Mouse (Mus musculus) adrenal gland, adult (tissue): Measurements from ENCODE around the gene Rin2.
A peak's percentile ranks its signal among the peaks of the same experiment; 100 is the strongest.
"Not testable (repeated sequence)": the region's sequence is repeated elsewhere in the genome, so short reads cannot be mapped to it uniquely, and the experiment has no call there.

Source experiments
- DNase-seq, 2 experiments: peaks; one replicate each; pipeline ENCODE4 v3.0.0; 2022 to 2023; ENCODE audit warnings: low spot score in 1 of 2; ENCODE audit not compliant: inconsistent age in 2 of 2

Rin2 gene

GRCm38 (mm10) chr2:145683536-145683935 is 8.5 kb downstream of the Rin2 start:
- peak; percentile 20 to 69 for DNase-seq

DNA sequence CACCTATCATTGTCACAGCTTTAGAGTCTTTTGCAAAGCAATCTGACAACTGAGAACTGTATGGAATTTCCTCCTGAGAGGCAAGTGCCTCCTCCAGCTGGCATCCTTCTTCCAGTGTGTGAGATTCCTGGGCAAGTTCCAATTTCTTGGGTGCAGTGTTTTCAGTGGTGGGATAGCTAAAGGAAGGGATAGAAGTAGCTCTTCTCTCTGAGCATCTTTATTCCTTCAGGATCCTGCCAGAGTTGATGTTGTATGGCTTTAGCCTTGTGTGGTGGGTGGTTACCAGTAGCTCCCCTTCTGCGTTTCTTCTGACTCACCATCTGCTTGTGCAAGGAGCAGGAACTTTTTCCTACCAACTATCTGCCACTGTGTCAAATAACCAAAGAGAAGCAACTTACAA is 9.1 kb downstream of the Rin2 start:
- no peak for DNase-seq

DNA sequence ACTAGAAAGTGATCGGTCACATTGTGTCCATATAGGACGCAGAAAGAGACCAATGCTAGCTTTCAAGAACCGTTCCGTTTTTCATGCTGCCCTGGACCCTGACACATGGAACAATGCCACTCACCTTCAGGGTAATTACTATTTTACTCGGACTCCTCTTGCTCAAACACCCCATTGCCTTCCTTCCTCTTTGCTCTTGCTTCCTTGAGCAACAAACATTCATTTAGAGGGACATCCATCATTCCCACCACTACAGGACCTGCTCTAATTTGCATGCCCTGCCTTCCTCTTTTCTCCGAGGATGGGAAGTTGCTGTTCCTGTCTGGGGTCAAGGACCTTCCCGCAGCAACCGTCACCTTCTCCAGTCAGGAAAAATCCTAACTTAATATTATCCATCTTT is 9.9 kb downstream of the Rin2 start:
- no peak for DNase-seq

- no peak for DNase-seq
Observed at GRCm38 (mm10) chr2:145686017-145686416, 11.0 kb downstream of the Rin2 start.

GRCm38 (mm10) chr2:145691367-145692009 is 16.5 kb downstream of the Rin2 start:
- no peak for DNase-seq

- DNase-seq: no peak
Observed at GRCm38 (mm10) chr2:145697160-145697559, 22.1 kb downstream of the Rin2 start.

DNA sequence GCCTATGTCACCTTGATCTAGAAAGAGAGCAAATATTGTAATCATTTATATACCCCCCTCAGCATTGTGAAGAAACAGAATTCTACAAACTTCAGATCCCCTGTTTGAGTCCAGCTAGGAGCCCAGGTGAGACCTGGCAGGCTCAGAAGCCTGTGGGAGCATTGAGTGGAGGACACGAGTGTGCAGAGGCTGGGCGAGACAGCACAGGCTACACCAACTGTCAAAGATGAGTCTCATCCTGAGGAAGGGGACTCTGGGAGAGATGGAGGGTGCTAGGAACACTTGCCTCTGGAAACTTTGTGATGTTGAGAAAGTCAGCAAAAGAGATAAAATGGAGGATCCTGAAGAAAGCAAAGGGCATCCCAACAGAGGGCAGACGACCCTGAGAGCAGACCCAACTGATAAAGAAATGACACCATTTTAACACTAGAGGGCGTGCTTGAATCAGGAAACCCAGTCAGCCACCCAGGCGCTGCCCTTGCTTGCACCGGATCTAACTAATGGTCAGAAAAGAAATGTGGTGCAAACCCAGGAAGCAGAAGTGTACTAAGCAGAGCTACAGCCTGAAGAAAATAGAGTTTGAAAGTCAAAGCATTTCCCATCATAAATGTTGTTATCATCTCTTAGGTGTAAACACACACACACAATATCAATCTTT is 24.5 kb downstream of the Rin2 start:
- peak; percentile 48 to 89 for DNase-seq

GRCm38 (mm10) chr2:145700237-145700985 is 25.4 kb downstream of the Rin2 start:
- no peak for DNase-seq

GRCm38 (mm10) chr2:145701605-145702335 is 26.8 kb downstream of the Rin2 start:
- no peak for DNase-seq

GRCm38 (mm10) chr2:145704738-145705137 is 29.7 kb downstream of the Rin2 start:
- no peak for DNase-seq

DNA sequence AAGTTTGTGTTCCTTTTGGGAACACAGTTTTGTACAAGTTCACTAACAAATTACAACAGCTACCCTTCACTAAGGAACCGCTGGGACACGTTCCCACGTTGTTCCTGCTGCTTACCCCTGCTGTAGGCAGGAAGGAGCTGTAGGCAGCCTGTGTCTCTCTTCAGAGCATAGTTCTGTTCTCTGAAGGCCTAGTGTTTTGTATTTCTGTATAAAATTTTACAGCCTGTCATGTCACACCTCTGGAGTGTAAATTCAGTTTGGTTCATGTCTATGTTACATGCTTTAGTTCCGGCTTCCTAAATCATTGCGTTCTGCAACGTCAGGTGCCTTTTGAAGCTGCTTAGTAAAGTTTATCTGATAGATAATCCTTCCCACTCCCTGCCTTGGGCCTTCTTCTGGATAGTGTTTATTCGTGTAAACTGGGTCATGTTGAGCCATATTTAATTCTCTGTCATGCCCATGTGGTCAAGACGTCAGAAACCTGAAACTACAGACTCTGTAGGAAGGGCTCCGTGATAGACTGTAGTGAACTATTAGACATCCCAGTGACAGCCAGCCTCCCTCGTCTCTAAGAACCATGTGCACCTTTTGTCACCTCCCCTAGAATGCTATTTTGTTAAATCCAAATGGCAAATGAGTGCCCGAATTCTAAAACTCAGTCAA is 34.8 kb downstream of the Rin2 start:
- DNase-seq: no peak

DNA sequence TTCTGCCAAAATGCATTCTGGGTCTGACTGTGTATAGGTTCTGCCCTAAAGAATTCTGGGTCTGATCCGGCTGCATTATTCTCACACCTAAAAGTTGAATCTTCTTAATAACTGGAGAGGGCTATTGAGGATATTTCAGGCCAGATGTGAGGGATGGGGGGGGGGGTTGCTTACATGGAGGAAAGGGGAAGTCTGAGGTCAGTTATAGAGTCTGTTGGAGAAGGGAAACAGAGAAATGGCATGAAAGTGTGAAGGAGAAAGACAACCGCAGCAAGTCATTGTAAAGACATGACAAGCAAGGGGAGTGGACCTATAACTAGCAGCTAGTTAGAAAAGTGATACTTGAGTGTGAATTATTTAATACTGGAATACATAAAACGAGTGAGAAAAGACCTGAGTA is 36.5 kb downstream of the Rin2 start:
- no peak for DNase-seq

DNA sequence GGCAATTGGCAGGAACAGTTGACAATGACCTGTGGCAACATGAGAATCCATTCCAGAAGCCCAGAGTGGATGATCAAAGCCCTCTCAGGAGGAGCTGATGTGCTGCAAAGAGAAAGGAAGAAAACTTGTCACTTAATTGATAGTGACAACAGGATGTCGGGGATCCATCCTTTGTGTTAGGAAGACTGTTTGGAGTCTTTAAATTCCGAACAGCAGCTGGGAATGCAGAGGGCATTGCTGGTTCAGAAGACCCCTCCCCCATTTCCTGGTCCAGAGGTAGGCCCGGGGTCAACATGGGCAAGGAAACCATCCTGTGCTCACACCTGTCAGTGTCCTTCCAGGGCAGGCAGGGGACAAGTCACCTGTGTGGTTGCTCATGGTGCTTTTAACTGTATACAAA is 37.0 kb downstream of the Rin2 start:
- no peak for DNase-seq

GRCm38 (mm10) chr2:145717539-145717938 is 42.5 kb downstream of the Rin2 start:
- DNase-seq: no peak

- no peak for DNase-seq
Observed at GRCm38 (mm10) chr2:145718624-145719183, 43.7 kb downstream of the Rin2 start.

DNA sequence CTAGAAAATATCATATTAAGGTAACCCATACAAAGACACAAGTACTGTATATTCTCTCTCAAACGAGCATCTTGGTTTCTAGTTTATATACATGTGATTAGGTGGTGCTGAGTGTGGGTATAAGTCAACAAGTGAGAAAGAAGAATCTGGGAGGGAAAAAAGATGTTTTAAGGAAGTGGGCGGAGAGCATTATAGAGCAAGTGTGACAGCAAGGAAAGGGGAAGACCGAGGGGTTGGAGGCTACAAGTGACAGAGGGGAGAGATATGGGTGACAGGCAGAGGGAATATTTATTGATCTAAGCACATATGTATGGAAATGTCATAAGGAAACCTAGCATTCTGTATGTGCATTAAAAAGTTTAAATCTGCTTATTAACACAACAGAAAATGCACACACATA is 45.1 kb downstream of the Rin2 start:
- DNase-seq: no peak

DNA sequence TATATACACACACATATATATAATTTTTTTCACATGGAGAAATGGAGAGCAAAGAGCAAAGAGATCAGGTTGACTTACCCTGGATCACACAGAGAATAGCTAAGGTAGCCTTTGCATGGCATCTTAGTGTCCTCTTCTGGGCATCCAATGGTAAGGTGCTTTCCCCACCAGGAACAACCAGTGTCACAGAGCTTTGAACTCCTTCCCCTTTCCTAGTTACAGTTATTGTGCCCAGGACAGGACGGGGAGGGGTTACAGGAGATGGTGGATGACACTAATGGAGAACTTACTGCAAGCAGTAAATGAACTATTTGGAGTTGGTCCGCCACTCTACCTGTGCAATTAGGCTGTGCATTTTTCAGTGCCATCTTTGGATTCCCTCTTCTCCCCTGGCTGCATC is 45.7 kb downstream of the Rin2 start:
- DNase-seq: no peak

DNA sequence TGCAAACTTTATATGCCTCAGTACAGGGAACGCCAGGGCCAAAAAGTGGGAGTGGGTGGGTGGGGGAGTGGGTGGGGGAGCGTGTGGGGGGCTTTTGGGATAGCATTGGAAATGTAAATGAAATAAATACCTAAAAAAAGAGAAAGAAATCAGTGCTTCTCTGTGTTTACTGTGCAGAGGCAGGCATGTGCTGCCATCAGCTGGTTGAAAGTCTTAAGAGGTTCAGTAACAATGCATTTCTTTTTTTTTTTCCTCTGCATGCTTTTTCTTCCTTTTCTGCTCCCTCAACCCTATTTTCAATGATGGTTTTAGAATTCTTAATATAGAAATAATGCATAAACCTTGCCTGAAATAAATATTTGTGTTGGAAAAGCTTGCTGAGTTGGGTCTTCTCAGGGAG is 47.3 kb downstream of the Rin2 start:
- not testable (repeated sequence) for DNase-seq

- no peak for DNase-seq
Observed at GRCm38 (mm10) chr2:145724288-145724687, 49.3 kb downstream of the Rin2 start.

DNA sequence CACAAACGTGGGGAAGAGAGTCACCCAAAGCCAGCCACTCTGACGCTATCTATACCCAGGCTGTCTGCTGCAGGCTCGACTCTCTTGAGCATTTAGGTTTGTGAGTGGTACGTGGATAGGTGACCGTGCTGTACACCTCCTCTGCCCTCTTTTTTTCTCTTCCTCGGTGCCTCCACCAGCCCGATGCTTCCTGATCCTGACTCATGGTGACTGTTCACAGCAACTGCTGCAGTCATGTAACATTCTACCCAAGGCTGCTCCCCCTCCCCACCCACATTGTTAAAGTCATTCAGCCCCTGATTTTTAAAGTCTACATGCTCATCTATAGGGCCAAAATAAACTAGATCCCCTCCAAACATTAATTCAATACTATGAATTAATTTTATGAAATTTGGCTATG is 54.4 kb downstream of the Rin2 start:
- DNase-seq: no peak
